Mouse (Mus musculus) urinary bladder, postnatal 10 days (tissue): ENCODE measurements at regions not wholly inside any gene's neighbourhood (a gene's known extent, or its start where the extent isn't known, plus 50 kb on each side); places are given as distances from the start of the nearest gene placed in this dataset.

Source experiments
- DNase-seq: peaks from one replicate; pipeline ENCODE4 v3.0.0; 2022; ENCODE audit warnings: low spot score

DNA sequence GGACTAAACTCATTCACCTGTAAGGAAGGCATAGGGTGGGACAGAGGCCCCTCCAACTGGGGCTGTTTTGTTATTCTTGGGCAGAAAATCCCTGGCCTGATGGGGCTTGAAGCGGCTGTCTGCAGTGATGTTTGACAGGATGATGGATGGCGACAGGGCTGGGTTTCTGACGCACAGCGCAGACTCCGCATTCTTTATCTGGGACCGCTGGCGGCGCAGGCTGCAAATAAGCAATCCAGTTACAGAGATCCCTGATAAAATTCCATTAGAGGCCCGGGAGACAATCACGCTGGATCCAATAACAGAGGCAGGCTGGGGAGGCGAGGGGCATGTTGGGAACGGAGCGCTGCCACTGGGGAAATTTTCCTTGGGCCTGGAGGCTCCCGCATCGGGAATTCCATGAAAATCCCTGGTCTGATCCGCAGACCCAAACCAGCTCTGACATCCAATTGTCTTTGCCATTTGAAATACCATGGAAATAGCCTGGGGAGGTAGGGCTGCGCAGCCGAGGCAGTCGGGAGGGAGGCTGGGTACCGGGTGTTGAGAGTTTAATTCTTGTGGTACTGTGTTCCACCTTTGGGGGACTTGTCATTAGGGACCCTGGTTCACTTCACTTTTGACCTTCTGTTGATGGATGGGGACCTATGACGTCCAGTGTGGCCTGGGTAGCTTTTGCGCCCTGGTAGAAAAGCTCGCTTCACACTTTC lies 99.0 kb upstream of the Sdk2 start:
- DNase-seq: no peak

- no peak for DNase-seq
Measured at GRCm38 (mm10) chr11:114152716-114153115, 85.9 kb upstream of the Sdk2 start.

- no peak for DNase-seq
Measured at GRCm38 (mm10) chr11:114146334-114146733, 79.5 kb upstream of the Sdk2 start.

- DNase-seq: no peak
Measured at GRCm38 (mm10) chr11:114129270-114129669, 62.4 kb upstream of the Sdk2 start.

DNA sequence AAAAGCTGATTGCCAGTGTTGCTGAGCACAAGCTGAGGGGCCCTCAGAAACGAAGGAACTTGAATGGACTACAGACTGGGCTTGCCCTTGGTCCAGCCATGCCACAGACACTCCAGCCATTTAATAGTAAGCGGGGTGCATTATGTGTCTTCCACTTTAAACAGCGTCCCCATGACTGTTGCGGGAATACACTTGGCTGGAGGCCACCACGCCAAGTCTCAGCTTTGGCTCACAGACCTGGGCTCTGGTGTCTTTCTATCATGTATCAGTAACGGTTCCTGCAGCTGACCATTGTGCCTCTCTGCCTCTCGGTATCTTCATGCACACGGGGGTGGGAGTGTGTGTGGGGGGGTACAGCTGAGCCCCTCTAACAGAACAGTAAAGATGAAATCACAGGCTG lies 62.0 kb upstream of the Sdk2 start:
- no peak for DNase-seq

DNA sequence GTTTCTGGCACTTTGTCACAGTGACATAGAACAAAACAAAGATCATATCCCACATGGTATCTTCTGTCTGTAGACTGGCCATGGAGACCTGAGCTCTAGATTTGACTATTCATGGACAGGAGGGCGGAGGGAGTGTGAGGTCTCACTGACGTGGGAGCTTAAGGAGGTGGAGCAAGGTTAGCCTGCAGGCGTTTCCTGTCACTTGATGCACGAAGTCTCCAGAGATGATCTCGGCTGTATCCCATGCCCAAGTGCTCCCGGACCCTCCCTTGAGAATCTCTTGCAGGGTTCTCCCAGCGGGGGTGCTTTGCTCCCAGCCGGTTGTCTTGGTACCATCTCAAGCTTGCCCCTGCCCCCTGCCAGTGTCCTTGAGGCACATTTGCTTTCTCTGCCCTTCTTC lies 60.6 kb upstream of the Sdk2 start:
- no peak for DNase-seq

DNA sequence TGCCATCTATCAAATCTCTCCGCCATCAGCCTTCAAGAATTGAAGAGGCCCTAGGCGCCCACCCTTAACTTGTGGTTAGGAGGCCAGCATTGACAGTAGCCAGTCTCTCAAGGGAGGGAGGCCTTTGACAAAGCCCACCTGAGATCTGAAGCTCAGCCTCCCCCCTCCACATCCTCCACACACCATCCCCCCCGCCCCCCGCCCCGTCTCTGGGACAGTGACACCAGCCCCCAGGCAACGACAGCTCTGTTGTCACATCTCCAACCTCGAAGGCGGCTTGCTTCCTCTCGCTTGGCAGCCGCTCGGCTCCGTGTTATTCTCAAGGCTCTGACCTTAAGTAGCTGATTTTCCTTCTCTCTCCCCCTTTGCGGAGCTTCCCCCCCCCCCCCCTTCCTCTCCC lies 55.3 kb upstream of the Sdk2 start:
- DNase-seq: no peak

DNA sequence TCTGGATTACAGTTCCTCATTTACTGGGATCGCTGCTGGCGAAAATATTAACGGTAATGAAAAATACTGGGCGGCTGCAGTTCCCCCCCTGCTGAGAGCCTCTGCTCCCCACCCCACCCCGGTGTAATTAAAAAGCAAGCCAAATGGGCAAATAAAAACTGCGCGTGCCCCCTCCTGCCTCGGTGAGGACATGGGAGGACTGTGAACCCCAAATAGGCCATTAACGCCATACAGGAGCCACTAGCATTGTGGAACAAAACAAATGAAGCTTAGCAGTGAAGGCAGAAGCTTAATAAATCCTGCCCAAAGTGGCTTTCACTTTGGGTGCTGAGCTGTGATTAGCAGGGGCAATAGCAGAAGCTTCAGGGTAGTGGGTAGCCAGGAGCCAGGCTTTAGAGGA lies 52.3 kb upstream of the Sdk2 start:
- DNase-seq: no peak
